Mouse (Mus musculus) myocyte (in vitro differentiated cells): ENCODE results near the gene Uba2.

Experiments
- CEBPB ChIP-seq: IDR thresholded peaks from 2 replicates; pipeline ENCODE4 v1.6.1; 2011; ENCODE audit warnings: mild to moderate bottlenecking, moderate library complexity; ENCODE audit not compliant: poor library complexity, insufficient read depth, severe bottlenecking
- E2F4 ChIP-seq: IDR thresholded peaks from one replicate; pipeline ENCODE4 v1.6.1; 2011; ENCODE audit warnings: mild to moderate bottlenecking, control low read depth, moderate library complexity; ENCODE audit not compliant: insufficient read depth
- MAX ChIP-seq: IDR thresholded peaks from one replicate; pipeline ENCODE4 v1.6.1; 2011; ENCODE audit warnings: low read depth, mild to moderate bottlenecking, control low read depth
- MYOD1 ChIP-seq, 3 experiments: IDR thresholded peaks; one replicate each; pipeline ENCODE4 v1.6.1; 2011; ENCODE audit warnings: control low read depth in 2 of 3, low read depth in 2 of 3, mild to moderate bottlenecking in 2 of 3, moderate library complexity in 1 of 3; ENCODE audit not compliant: insufficient read length in 2 of 3, control insufficient read depth in 1 of 3
- MYOG ChIP-seq, 3 experiments: IDR thresholded peaks; one replicate each; pipeline ENCODE4 v1.6.1; 2011; ENCODE audit warnings: control low read depth in 2 of 3, low read depth in 2 of 3, mild to moderate bottlenecking in 2 of 3; ENCODE audit not compliant: insufficient read length in 2 of 3, control insufficient read depth in 1 of 3, insufficient read depth in 1 of 3
- POLR2A ChIP-seq: IDR thresholded peaks from one replicate; pipeline ENCODE4 v1.6.1; 2011; ENCODE audit warnings: low read depth, mild to moderate bottlenecking, control low read depth, moderate library complexity; ENCODE audit not compliant: insufficient read length
- POLR2AphosphoS2 ChIP-seq: IDR thresholded peaks from one replicate; pipeline ENCODE4 v1.6.1; 2011; ENCODE audit warnings: low read depth, control low read depth; ENCODE audit not compliant: insufficient read length
- TCF3 ChIP-seq: IDR thresholded peaks from one replicate; pipeline ENCODE4 v1.6.1; 2011; ENCODE audit warnings: low read depth, control low read depth; ENCODE audit not compliant: insufficient read length
- USF1 ChIP-seq: IDR thresholded peaks from one replicate; pipeline ENCODE4 v1.6.1; 2011; ENCODE audit warnings: low read depth, mild to moderate bottlenecking, control low read depth, moderate library complexity

- TF ChIP-seq POLR2A (no peak), CEBPB (no peak), TCF3 (no peak), MAX (no peak), MYOG (IDR thresholded peaks at IDR 0.05; ENCODE audit: control insufficient read depth in 1 of 3, insufficient read depth in 1 of 3, insufficient read length in 2 of 3, low read depth in 2 of 3) (no peak), USF1 (no peak), POLR2AphosphoS2 (no peak), E2F4 (no peak), MYOD1 (IDR thresholded peaks at IDR 0.05; ENCODE audit: control insufficient read depth in 1 of 3, insufficient read length in 2 of 3, low read depth in 2 of 3) (no peak)
Observed at GRCm38 (mm10) chr7:34101276-34101675, 68.1 kb downstream of the Uba2 start.
